Mouse (Mus musculus): Measurements from ENCODE around the gene Hps6.

The Hps6 gene

GRCm38 (mm10) chr19:46030196-46030983 lies 27.1 kb downstream of the Hps6 start:
- no peak for DNase-seq

GRCm38 (mm10) chr19:46031689-46032432 lies 28.6 kb downstream of the Hps6 start:
- DNase-seq: no peak

- no peak for DNase-seq
Measured at GRCm38 (mm10) chr19:46032731-46033510, 29.6 kb downstream of the Hps6 start.

- no peak for DNase-seq
Measured at GRCm38 (mm10) chr19:46033911-46034310, 30.6 kb downstream of the Hps6 start.

- no peak for DNase-seq
Measured at GRCm38 (mm10) chr19:46035971-46036370, 32.7 kb downstream of the Hps6 start.

- no peak for DNase-seq
Measured at GRCm38 (mm10) chr19:46036477-46037242, 33.4 kb downstream of the Hps6 start.

- DNase-seq: no peak
Measured at GRCm38 (mm10) chr19:46037243-46037924, 34.1 kb downstream of the Hps6 start.

GRCm38 (mm10) chr19:46037925-46038850 lies 34.9 kb downstream of the Hps6 start:
- DNase-seq: no peak

- no peak for DNase-seq
Measured at GRCm38 (mm10) chr19:46038851-46039260, 35.5 kb downstream of the Hps6 start.

- peak; percentile 90 to 92 for DNase-seq
Measured at GRCm38 (mm10) chr19:46039478-46039877, 36.2 kb downstream of the Hps6 start.

- no peak for DNase-seq
Measured at GRCm38 (mm10) chr19:46040149-46040902, 37.0 kb downstream of the Hps6 start.

GRCm38 (mm10) chr19:46041299-46041932 lies 38.1 kb downstream of the Hps6 start:
- DNase-seq: no peak

GRCm38 (mm10) chr19:46041933-46042475 lies 38.7 kb downstream of the Hps6 start:
- peak; percentile 86 to 91 for DNase-seq

GRCm38 (mm10) chr19:46042476-46043011 lies 39.2 kb downstream of the Hps6 start:
- no peak for DNase-seq

GRCm38 (mm10) chr19:46043380-46043779 lies 40.1 kb downstream of the Hps6 start:
- DNase-seq: peak; percentile 33 to 44

GRCm38 (mm10) chr19:46044271-46044992 lies 41.1 kb downstream of the Hps6 start, which contains the start of gene Pprc1:
TSS of gene Pprc1 (plus strand) at chr19:46044886.
- DNase-seq: peak; percentile 28 to 67

GRCm38 (mm10) chr19:46044993-46045695 lies 41.8 kb downstream of the Hps6 start, which contains the start of gene Ldb1:
TSS of gene Ldb1 (minus strand) at chr19:46045214.
- peak; percentile 89 to 92 for DNase-seq
